Mouse (Mus musculus) G1E-ER4 (cell line): ENCODE measurements around the gene Gskip. TPM values are rescaled to one million over a fixed set of nuclear protein-coding genes. Genes with fewer than 3 reads are reported as not detected.

Experiments used
- GATA1 ChIP-seq: IDR thresholded peaks from one replicate; pipeline ENCODE4 v1.8.0; 2012; ENCODE audit warnings: low read length, inconsistent platforms
- polyA plus RNA-seq: library from polyadenylated mRNA; stranded (reverse); fragments of >175 nt; gene quantifications from 2 replicates; pipeline ENCODE4 v1.2.3, GENCODE M21; 2012

Gene Gskip
- 2.0 and 2.5 TPM in 2 replicates for polyA plus RNA-seq

DNA sequence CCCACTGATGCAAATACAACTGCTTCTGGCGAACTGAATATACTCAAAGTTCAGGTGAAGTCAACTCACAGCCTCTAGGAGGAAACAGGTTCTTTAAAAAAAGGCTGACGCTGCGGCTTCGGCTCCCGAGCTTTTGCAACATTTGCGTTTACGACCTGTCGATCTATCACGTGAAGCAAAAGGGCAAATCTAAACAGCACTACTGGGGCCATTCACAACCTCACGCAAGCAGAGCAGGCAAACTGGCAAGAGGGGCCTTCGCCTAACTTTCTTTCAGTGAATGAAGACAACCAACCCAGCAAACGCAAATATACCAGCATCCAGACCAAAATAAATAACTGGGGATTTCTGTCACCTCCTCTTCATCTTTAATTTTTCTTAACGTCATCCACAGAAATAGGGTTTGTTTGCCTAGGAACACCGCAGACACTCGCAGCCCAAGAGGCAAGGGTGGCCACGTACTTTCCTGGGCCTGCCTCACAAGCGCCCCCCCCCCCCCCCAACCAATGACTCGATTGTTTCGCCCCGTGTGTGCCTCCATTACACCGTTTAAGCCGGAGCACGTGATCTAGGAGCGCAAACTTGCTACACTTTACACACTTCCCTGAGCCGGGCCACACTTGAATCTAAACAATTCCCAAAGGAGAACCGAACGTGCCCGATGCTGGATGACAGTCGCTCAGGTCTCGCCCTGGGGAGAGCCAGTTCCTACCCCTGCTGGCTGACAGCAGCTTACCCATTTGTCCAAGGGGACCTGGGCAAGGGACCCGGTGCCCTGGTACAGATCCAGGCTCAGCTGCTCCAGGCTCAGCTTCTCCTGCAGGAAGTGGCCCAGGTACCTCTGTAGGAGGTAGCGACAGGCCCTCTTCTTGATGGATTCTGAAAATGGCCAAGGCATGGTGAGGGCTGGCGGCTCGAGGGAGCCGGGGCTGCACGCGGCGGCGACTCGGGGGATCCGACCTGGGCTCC, at the start of gene Gskip:
Gskip (plus strand) TSS at position 897 of the 969 bp plus-strand sequence.
- TF ChIP-seq GATA1: no peak

- TF ChIP-seq GATA1: no peak
Measured at GRCm38 (mm10) chr12:105636551-105636950, 48.1 kb upstream of the Gskip start.

DNA sequence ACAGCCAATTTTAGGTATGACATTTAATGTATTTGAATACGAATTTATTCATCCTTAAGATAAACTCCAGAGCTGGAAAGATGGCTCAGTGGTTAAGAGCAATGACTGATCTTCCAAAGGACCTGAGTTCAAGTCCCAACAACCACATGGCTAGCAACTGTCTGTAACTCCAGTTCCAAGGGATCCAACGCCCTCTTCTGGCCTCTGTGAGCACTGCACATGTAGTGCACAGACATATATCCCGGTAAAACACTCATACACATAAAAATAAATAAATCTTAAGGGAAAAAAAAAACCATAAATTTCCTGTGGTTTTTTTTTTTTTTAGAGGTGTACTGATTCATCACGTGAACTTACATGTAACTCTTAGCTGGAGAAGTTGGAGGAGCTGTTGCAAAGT, 47.1 kb upstream of the Gskip start:
- TF ChIP-seq GATA1: no peak

DNA sequence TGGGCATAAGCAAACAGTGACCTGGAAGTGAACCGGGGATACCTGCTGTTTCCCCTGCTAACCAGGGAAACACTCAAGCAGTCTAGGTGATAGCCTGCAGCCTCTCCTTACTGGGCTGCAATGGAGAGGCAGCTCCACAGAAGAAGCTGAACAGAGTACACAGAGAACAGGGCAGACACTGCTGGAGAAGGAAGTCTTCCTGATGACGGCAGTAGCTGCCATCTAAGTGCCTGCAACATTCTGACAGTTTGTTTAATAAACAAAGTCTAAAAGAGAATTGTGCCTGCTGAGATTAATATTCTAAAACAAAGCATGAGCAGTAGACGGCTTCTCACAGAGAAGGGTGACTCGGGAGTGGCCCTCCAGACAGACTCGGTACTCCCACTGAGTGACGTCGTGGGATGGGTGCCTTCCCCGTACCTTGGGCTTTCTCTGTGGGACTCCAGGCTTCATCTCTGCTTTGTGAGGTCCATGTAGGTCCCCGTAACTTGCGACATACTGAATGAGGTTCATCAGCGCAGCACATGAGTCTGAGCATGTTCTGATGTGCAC, 41.8 kb upstream of the Gskip start:
- no peak for TF ChIP-seq GATA1

DNA sequence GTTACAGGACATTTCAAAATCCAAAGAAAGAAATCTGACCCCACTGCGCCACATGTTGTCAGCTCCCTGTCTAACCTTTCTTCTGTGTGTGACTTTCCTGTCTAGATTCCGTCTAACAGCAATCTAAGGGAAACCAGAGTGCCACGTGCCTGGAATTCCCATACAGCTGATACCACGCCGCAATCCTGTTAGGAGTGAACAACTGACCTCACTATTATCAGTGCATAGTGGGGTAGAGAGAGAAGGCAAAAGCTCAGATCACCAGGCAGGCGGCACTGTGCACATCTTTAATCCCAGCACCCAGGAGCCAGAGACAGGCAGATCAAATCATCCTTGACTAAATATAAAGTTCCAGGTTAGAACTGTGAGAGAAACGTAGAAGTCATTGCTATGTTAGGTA, 28.8 kb upstream of the Gskip start:
- no peak for TF ChIP-seq GATA1

DNA sequence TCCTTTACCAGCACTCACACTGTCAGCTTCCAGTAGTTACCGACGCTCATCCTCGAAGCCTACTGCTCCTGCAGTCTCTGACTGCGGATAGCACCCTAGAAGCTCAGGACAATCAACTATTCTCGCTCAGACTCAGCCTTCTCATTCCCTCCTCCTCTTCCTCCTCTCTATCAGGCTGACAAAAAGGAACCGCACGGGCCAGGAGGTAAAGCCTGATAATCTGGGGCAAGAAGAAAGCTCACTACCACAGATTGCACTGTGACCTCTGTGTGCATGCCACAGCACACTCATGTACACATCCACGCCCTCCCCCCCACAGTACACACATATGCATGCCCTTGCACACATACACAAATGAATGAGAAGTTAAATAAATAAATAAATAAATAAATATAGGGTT, 8.4 kb upstream of the Gskip start:
- no peak for TF ChIP-seq GATA1

GRCm38 (mm10) chr12:105678211-105678610, 6.4 kb upstream of the Gskip start:
- no peak for TF ChIP-seq GATA1

- TF ChIP-seq GATA1: no peak
Measured at GRCm38 (mm10) chr12:105678762-105679161, 5.9 kb upstream of the Gskip start.

DNA sequence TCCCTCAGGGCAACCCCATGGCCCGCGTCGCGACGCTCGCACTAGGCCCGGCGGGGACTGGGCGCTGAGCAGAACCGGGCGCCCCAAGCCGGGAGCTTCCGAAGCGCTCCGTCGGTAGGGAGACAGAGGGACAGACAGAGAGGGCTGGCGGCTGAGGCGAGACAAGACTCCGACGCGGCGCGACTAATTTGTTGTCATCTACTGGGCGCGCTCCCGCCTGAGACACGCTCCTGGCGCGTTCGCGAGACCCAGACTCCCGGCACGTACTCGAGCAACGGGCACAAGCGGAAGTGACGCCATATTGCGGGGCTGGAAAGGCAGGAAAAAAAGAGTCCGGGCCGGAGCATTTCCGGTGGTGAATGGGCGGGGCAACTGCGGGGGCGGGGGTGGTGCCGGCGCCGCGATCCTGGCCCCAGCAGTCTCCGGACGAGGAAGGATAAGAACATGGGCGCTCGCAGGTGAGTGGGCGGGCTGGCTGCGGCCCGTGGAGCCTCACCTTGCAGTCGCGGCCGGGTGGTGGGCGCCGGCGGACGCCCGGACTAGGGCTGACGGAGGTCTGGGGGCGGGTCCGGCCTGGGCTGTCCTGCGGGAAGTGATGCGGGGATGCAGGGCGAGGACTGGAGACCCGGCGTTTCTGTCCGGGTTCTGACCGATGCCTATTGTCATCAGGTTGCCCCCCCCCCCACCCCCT, 517 bp downstream of the Gskip start, which contains the start of gene Atg2b:
Atg2b (minus strand) TSS at position 211 of the 691 bp plus-strand sequence.
- TF ChIP-seq GATA1: no peak

DNA sequence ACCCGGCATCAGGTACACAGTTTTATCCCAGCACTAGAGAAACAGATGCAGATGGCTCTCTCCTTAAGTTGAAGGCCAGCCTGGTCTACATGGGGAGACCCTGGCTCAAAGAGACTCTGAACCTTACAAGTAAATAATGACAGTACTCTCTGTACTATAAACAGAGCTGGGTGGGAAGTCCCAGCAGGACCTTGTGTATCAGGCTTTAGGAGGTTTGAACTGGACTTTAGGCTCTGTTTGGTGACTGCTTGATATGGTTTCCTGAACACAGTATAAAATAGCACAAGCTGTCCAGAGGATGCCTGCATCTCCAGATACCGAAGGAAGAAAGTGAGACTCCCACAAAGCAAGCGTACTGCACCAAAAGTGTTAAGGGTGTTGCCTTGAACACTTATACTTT, 2.2 kb downstream of the Gskip start:
- TF ChIP-seq GATA1: no peak

DNA sequence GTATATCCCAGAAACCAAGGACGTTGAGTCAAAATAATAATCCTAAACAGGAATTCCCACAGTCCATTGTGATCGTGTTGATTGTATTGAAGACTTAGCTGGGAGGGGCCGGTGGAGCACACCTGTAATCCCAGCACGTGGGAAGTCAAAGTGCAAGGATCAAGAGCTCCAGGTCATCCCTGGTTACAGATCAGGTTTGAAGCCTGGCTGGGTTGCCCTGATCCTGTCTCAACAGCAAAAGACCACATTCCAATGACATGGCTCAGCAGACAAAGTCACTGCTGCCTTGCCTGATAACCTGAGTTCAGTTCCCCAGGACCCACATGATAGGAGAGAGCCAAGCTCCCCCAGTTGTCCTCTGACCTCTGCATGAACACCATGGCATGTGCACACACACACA, 2.8 kb downstream of the Gskip start:
- TF ChIP-seq GATA1: no peak

DNA sequence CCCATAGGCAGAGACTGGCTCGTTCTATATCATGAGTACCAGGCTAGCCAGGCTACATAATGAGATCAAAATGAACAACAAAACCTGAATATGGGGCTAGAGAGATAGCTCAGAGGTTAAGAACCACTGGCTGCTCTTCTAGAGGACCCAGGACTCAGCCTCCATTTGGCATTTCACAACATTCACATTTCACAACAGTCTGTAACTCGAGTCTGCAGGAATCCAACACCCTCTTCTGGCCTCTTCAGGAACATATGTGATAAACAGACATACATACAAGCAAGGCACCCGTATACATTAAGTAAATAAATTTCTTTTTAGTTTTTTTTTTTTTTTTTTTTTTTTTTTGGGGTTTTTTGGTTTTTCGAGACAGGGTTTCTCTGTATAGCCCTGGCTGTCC, 3.9 kb downstream of the Gskip start:
- TF ChIP-seq GATA1: no peak

DNA sequence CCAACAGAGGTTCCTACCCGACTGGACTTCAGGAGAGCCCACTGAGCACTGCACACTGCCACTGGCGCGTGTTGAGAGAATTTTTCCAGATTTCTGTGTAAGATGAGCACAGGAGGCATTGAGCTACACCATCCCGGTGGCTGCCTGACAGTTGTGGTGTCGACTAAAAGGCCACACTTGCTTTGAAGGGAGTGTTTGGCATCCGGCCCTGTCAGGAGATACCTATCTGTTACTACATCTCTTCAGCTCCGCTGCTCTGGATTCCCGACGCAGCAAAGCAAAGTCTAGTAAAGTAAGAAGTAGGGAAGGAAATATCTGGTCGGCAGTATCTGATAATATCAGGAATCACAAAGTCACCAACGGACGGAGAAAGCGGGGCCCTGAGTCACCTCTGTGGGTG, 4.8 kb downstream of the Gskip start:
- TF ChIP-seq GATA1: no peak

GRCm38 (mm10) chr12:105694021-105694420, 9.4 kb downstream of the Gskip start:
- TF ChIP-seq GATA1: no peak

DNA sequence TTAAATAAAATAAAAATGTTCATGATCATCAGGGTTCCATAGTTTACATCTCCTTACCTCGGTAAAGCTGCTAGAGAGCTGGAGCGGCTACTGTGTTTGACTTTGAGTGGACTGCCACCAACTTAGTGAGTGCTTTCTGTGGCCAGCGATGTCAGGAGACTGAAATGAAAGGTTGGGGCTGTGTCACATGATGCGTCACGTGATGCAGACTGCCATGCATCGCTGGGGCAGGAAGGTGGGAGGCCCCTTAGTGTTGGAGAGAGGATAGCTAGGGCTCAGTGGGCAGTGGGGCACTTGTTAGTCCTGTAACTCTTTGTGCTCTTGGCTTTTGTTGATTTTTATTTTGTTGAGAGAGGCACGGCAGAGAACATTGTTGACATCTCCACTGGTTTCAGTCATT, 11.2 kb downstream of the Gskip start:
- no peak for TF ChIP-seq GATA1

GRCm38 (mm10) chr12:105697104-105697780, 12.6 kb downstream of the Gskip start:
- no peak for TF ChIP-seq GATA1
